Mouse (Mus musculus) liver, embryonic 14.5 days (tissue): Measurements from ENCODE around the gene Ankrd6. TPM values are rescaled to one million over a fixed set of nuclear protein-coding genes. Genes with fewer than 3 reads are reported as not detected.

Source experiments
- ATAC-seq: fragments of 200-750 bp; cut with Nextera tagmentation; 2 replicates; pipeline ENCODE4 v1.8.0; 2017; ENCODE audit warnings: moderate number of reproducible peaks, mild to moderate bottlenecking, moderate library complexity; ENCODE audit not compliant: insufficient read depth
- DNase-seq, 3 experiments: peaks; one replicate each; pipeline ENCODE4 v3.0.0-alpha.2; 2012 to 2013; ENCODE audit warnings: low read depth in 3 of 3, low spot score in 3 of 3
- H3K27ac ChIP-seq: fragments of 300-500 bp; sonication (generic); 2 replicates; pipeline ENCODE4 v1.5.1; 2014; ENCODE audit warnings: moderate library complexity, mild to moderate bottlenecking, control low read depth, inconsistent platforms
- H3K27me3 ChIP-seq: fragments of 300-500 bp; sonication (generic); 2 replicates; pipeline ENCODE4 v1.6.1; 2014; ENCODE audit warnings: mild to moderate bottlenecking, low read length, moderate library complexity; ENCODE audit not compliant: control insufficient read depth, insufficient read depth
- H3K36me3 ChIP-seq: fragments of 300-500 bp; sonication (generic); replicated peaks from 2 replicates; pipeline ENCODE4 v1.6.1; 2014; ENCODE audit warnings: low read depth; ENCODE audit not compliant: control insufficient read depth, insufficient read depth
- H3K4me1 ChIP-seq, 2 experiments: fragments of 200-500 bp in 1 of 2; fragments of 300-500 bp in 1 of 2; sonication (generic) in 1 of 2; replicated peaks; 2 replicates each; pipeline ENCODE4 v1.6.1; 2012 to 2014; ENCODE audit warnings: antibody characterized with exemption in 1 of 2, inconsistent platforms in 1 of 2, low read length in 1 of 2; ENCODE audit not compliant: control insufficient read depth in 2 of 2, insufficient read depth in 2 of 2
- H3K4me2 ChIP-seq: fragments of 300-500 bp; sonication (generic); 2 replicates; pipeline ENCODE4 v1.6.1; 2014; ENCODE audit warnings: low read depth, mild to moderate bottlenecking, control low read depth, moderate library complexity
- H3K4me3 ChIP-seq, 2 experiments: fragments of 200-500 bp in 1 of 2; fragments of 300-500 bp in 1 of 2; sonication (generic) in 1 of 2; 2 replicates each; pipeline ENCODE4 v1.5.1; 2012 to 2014; ENCODE audit warnings: low read depth in 2 of 2, low read length in 2 of 2, mild to moderate bottlenecking in 2 of 2, control low read depth in 1 of 2, inconsistent platforms in 1 of 2, moderate library complexity in 1 of 2; ENCODE audit not compliant: insufficient read depth in 1 of 2
- H3K9ac ChIP-seq: fragments of 300-500 bp; sonication (generic); replicated peaks from 2 replicates; pipeline ENCODE4 v1.6.1; 2014; ENCODE audit warnings: mild to moderate bottlenecking, control low read depth, moderate library complexity
- H3K9me3 ChIP-seq: fragments of 300-500 bp; sonication (generic); 2 replicates; pipeline ENCODE4 v1.6.1; 2016; ENCODE audit warnings: low read length, mixed read lengths; ENCODE audit not compliant: control insufficient read depth
- CTCF ChIP-seq: IDR thresholded peaks from 2 replicates; pipeline ENCODE4 v1.5.1; 2016; ENCODE audit warnings: antibody characterized with exemption, low read depth, control low read depth
- EP300 ChIP-seq: IDR thresholded peaks from 2 replicates; pipeline ENCODE4 v1.6.1; 2016; ENCODE audit warnings: antibody characterized with exemption, low read depth
- WGBS: fragments of 180-500 bp; shearing (Covaris S2); extraction: QIAGEN DNeasy Blood & Tissue Kit; methylation state at CpG from one replicate; pipeline ENCODE4 v1.1.7; 2014; ENCODE audit not compliant: insufficient replicate concordance; 5-methylcytosine and 5-hydroxymethylcytosine counted together
- polyA plus RNA-seq, 2 experiments: library from polyadenylated mRNA; depleted of rRNA in 1 of 2; stranded (reverse) in 1 of 2; unstranded in 1 of 2; fragments of >200 nt; fragmentation: Nextera tagmentation in 1 of 2; extraction: Ambion mirVana in 1 of 2; gene quantifications; 2 replicates each; pipeline versions ENCODE4 v1.2.1 to v1.2.3; 2012 to 2014

The Ankrd6 gene
- polyA plus RNA-seq, 2 experiments = 0.31 to 0.42 TPM

GRCm38 (mm10) chr4:32923891-32924294, 26.7 kb downstream of the Ankrd6 start:
- no peak overlapping the region for H3K4me3 ChIP-seq
- no peaks in the 10 kb centered on the region for H3K36me3 ChIP-seq
- H3K9me3 ChIP-seq = no peaks in the 10 kb centered on the region
- ATAC-seq (no peak), DNase-seq (no peak)
- 37% methylated on average over 9 of the region's 9 CpGs for WGBS
- TF ChIP-seq CTCF (no peak), EP300 (no peak)
- no peaks in the 10 kb centered on the region for H3K27me3 ChIP-seq
- H3K9ac ChIP-seq = no peak overlapping the region
- no peaks in the 10 kb centered on the region for H3K4me1 ChIP-seq
- H3K4me2 ChIP-seq = no peak overlapping the region
- H3K27ac ChIP-seq = no peak overlapping the region

DNA sequence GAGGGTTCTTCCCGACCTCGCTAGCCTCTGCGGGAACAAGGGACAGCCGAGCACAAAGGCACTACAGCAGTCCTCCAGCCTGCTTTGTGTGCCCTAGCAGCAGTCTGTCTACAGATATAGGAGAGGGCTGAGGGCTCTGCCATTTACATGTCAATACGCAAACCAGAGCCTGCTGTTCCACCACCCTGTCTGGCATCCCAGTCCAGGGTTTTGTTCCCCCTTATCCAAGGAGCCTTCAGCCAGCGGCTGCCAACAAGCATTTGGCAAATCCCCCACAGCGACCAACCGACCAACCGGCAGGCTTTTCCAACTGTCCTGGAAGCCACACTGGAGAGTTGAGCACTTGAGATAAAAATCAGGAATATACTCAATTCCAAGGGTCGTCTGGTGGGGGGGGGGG, 27.2 kb downstream of the Ankrd6 start:
- no peak overlapping the region for H3K4me2 ChIP-seq
- DNase-seq = no peak
- H3K4me1 ChIP-seq = no peaks in the 10 kb centered on the region
- 22% methylated on average over 10 of the region's 10 CpGs for WGBS
- no peak overlapping the region for H3K9ac ChIP-seq
- TF ChIP-seq CTCF (no peak), EP300 (no peak)
- no peaks in the 10 kb centered on the region for H3K9me3 ChIP-seq
- no peak overlapping the region for H3K27ac ChIP-seq
- no peaks in the 10 kb centered on the region for H3K27me3 ChIP-seq
- H3K36me3 ChIP-seq = no peaks in the 10 kb centered on the region
- no peak overlapping the region for H3K4me3 ChIP-seq
- ATAC-seq = no peak

DNA sequence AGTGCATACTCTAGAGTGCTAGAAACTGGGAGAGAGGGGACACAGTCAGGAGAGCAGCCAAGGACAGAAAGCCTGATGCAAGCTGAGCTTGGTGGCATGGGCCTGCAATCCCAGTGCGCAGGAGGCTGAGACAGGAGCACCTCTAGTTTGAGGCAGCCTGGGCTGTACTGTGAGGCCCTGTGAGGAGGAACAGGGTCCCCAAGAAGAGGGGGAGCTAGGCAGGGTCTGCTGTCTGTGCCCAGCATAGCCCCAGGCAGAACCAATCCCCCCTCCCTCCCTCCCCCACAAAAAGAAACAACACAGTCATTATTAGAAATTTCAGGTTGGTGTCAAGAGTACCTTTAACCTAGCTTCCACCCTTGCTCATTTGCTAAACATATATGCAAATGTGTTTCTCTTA, 27.8 kb downstream of the Ankrd6 start:
- H3K36me3 ChIP-seq = no peaks in the 10 kb centered on the region
- WGBS = 80% methylated on average over 1 of the region's 1 CpGs
- no peak overlapping the region for H3K4me3 ChIP-seq
- H3K4me1 ChIP-seq = no peaks in the 10 kb centered on the region
- no peaks in the 10 kb centered on the region for H3K9me3 ChIP-seq
- no peak overlapping the region for H3K27ac ChIP-seq
- DNase-seq (no peak), ATAC-seq (no peak)
- H3K9ac ChIP-seq = no peak overlapping the region
- no peak overlapping the region for H3K4me2 ChIP-seq
- H3K27me3 ChIP-seq = no peaks in the 10 kb centered on the region
- TF ChIP-seq CTCF (no peak), EP300 (no peak)

DNA sequence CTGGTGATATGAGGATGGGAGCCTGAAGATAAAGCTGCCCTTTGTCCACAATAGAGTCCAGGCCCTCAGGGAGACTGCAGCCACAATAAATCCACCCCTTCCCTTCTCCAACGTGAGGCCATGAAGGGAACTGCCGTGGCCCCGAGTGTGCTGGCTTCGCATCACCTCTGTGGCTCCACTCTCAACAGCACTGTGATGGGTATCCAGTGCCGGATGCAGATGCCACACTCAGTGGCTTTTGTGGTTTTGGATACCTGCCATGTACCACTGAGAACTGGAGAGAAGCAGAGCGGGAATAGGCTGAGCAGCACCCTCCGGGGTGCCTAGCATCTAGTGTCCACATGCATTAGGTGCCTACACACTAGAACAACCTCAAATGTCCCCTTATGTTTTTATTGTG, 29.8 kb downstream of the Ankrd6 start:
- peaks cover 0 to 9% of the 10 kb centered on the region in 2 experiments; a peak in 2 of 4 replicates for H3K4me1 ChIP-seq
- no peak for TF ChIP-seq CTCF
- TF ChIP-seq EP300 = no peak
- 38% methylated on average over 7 of the region's 7 CpGs for WGBS
- ATAC-seq (no peak), DNase-seq (no peak)
- no peak overlapping the region for H3K9ac ChIP-seq
- no peak overlapping the region for H3K27ac ChIP-seq
- H3K4me3 ChIP-seq = no peak overlapping the region
- no peak overlapping the region for H3K4me2 ChIP-seq
- H3K9me3 ChIP-seq = no peaks in the 10 kb centered on the region
- H3K27me3 ChIP-seq = no peaks in the 10 kb centered on the region
- no peaks in the 10 kb centered on the region for H3K36me3 ChIP-seq

- WGBS = 78% methylated on average over 5 of the region's 5 CpGs
- H3K4me2 ChIP-seq = no peak overlapping the region
- TF ChIP-seq EP300 (no peak), CTCF (no peak)
- H3K27me3 ChIP-seq = no peaks in the 10 kb centered on the region
- no peak overlapping the region for H3K27ac ChIP-seq
- ATAC-seq = no peak
- H3K4me3 ChIP-seq = no peak overlapping the region
- no peak overlapping the region for H3K9ac ChIP-seq
- H3K4me1 ChIP-seq = peaks cover 0 to 9% of the 10 kb centered on the region in 2 experiments; a peak in 2 of 4 replicates
- no peak for DNase-seq
- H3K9me3 ChIP-seq = no peaks in the 10 kb centered on the region
- H3K36me3 ChIP-seq = no peaks in the 10 kb centered on the region
Measured at GRCm38 (mm10) chr4:32918571-32918970, 32.1 kb downstream of the Ankrd6 start.
